Mouse (Mus musculus): ENCODE measurements at regions not wholly inside any gene's neighbourhood (a gene's known extent, or its start where the extent isn't known, plus 50 kb on each side); places are given as distances from the start of the nearest gene placed in this dataset.

DNA sequence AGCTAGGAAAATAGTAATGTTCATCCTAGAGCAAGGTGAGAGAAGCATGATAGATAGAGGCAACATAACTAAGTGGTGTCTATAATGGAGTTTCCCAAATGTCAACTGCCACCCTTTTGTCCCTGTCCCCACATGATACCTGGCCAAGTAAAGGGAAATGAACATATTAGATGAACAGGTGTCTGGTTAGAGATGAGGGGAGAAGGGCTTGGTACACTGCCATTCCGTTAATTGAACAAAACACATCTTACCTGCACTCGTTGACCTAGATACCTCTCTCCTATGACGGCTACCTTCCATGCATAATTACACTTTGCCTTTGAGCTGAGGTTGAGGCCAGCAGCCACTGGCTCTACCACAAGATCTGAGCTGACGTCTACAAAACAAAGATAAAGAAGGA is 677.4 kb downstream of the Epm2a start:
- TF ChIP-seq POLR2A (IDR thresholded peaks at IDR 0.05; ENCODE audit: insufficient read depth, low read depth, low read length) (no peak), CTCF (IDR thresholded peaks at IDR 0.05; ENCODE audit: insufficient read depth, low read depth, low read length) (no peak)
